Mouse (Mus musculus) heart, embryonic 11.5 days (tissue): Measurements from ENCODE around the gene Copg1. TPM values are rescaled to one million over a fixed set of nuclear protein-coding genes. Genes with fewer than 3 reads are reported as not detected.

Experiments
- ATAC-seq: fragments of 200-750 bp; cut with Nextera tagmentation; replicated peaks from 2 replicates; pipeline ENCODE4 v1.8.0; 2017; ENCODE audit warnings: moderate library complexity; ENCODE audit not compliant: insufficient number of reproducible peaks, low FRiP score, low TSS enrichment
- H3K27ac ChIP-seq: fragments of 300-500 bp; sonication (generic); 2 replicates; pipeline ENCODE4 v1.5.1; 2014; ENCODE audit warnings: mild to moderate bottlenecking, low read depth, low read length
- H3K27me3 ChIP-seq: fragments of 300-500 bp; sonication (generic); 2 replicates; pipeline ENCODE4 v1.6.1; 2014; ENCODE audit warnings: mild to moderate bottlenecking, low read length, mixed read lengths; ENCODE audit not compliant: control insufficient read depth, insufficient read depth
- H3K36me3 ChIP-seq: fragments of 300-500 bp; sonication (generic); 2 replicates; pipeline ENCODE4 v1.6.1; 2014; ENCODE audit warnings: mild to moderate bottlenecking, low read length, moderate library complexity, mixed read lengths; ENCODE audit not compliant: control insufficient read depth, insufficient read depth
- H3K4me1 ChIP-seq: fragments of 300-500 bp; sonication (generic); 2 replicates; pipeline ENCODE4 v1.6.1; 2014; ENCODE audit warnings: low read length; ENCODE audit not compliant: control insufficient read depth, insufficient read depth
- H3K4me2 ChIP-seq: fragments of 300-500 bp; sonication (generic); 2 replicates; pipeline ENCODE4 v1.6.1; 2014; ENCODE audit warnings: mild to moderate bottlenecking, moderate library complexity
- H3K4me3 ChIP-seq: fragments of 300-500 bp; sonication (generic); 2 replicates; pipeline ENCODE4 v1.5.1; 2014; ENCODE audit warnings: low read depth, low read length
- H3K9ac ChIP-seq: fragments of 300-500 bp; sonication (generic); 2 replicates; pipeline ENCODE4 v1.6.1; 2014; ENCODE audit warnings: mild to moderate bottlenecking, low read depth, low read length, moderate library complexity
- H3K9me3 ChIP-seq: fragments of 300-500 bp; sonication (generic); replicated peaks from 2 replicates; pipeline ENCODE4 v1.6.1; 2016; ENCODE audit warnings: low read length; ENCODE audit not compliant: control insufficient read depth
- WGBS: fragments of 180-500 bp; shearing (Covaris S2); extraction: QIAGEN DNeasy Blood & Tissue Kit; methylation state at CpG from one replicate; pipeline ENCODE4 v1.1.7; 2014; ENCODE audit not compliant: insufficient replicate concordance; 5-methylcytosine and 5-hydroxymethylcytosine counted together
- polyA plus RNA-seq: library from polyadenylated mRNA; unstranded; fragments of >200 nt; fragmentation: Nextera tagmentation; extraction: Ambion mirVana; gene quantifications from 2 replicates; pipeline ENCODE4 v1.2.1, GENCODE M21; 2014

Copg1 gene
- polyA plus RNA-seq, 1 experiment from 2014 or later = 118 TPM

GRCm38 (mm10) chr6:87914326-87915102 is 26.9 kb downstream of the Copg1 start:
- Histone ChIP-seq H3K4me2 (peak overlapping the region; percentile 93), H3K4me3 (peak overlapping the region; percentile 82), H3K4me1 (peaks cover 7% of the 10 kb centered on the region; the same call in 1 of the 2 replicates), H3K9ac (peak overlapping the region; percentile 92), H3K9me3 (no peaks in the 10 kb centered on the region), H3K36me3 (peaks cover 25% of the 10 kb centered on the region), H3K27me3 (no peaks in the 10 kb centered on the region), H3K27ac (peak overlapping the region; percentile 70)
- WGBS = 4% methylated on average over 35 of the region's 35 CpGs
- peak; percentile 70 for ATAC-seq

- Histone ChIP-seq H3K4me3 (no peak overlapping the region), H3K4me2 (no peak overlapping the region), H3K27me3 (no peaks in the 10 kb centered on the region), H3K9ac (no peak overlapping the region), H3K4me1 (peaks cover 7% of the 10 kb centered on the region; the same call in 1 of the 2 replicates), H3K9me3 (no peaks in the 10 kb centered on the region), H3K27ac (no peak overlapping the region), H3K36me3 (peaks cover 19% of the 10 kb centered on the region)
- 64% methylated on average over 5 of the region's 5 CpGs for whole genome bisulfite sequencing
- no peak for ATAC-seq
Observed at GRCm38 (mm10) chr6:87915939-87916338, 28.3 kb downstream of the Copg1 start.

- Histone ChIP-seq H3K9me3 (no peaks in the 10 kb centered on the region), H3K9ac (no peak overlapping the region), H3K27ac (no peak overlapping the region), H3K27me3 (no peaks in the 10 kb centered on the region), H3K4me3 (no peak overlapping the region), H3K36me3 (peaks cover 24% of the 10 kb centered on the region), H3K4me2 (no peak overlapping the region), H3K4me1 (no peaks in the 10 kb centered on the region)
- ATAC-seq = no peak
- 90% methylated on average over 4 of the region's 4 CpGs for WGBS
Observed at GRCm38 (mm10) chr6:87921201-87921600, 33.6 kb downstream of the Copg1 start.

- no peak for ATAC-seq
- H3K4me2 ChIP-seq = no peak overlapping the region
- WGBS = 73% methylated on average over 1 of the region's 1 CpGs
- H3K9me3 ChIP-seq = no peaks in the 10 kb centered on the region
- H3K27ac ChIP-seq = no peak overlapping the region
- H3K27me3 ChIP-seq = no peaks in the 10 kb centered on the region
- H3K4me3 ChIP-seq = no peak overlapping the region
- H3K36me3 ChIP-seq = peaks cover 17% of the 10 kb centered on the region
- H3K4me1 ChIP-seq = no peaks in the 10 kb centered on the region
- no peak overlapping the region for H3K9ac ChIP-seq
Observed at GRCm38 (mm10) chr6:87923624-87924023, 36.0 kb downstream of the Copg1 start.

- H3K9ac ChIP-seq = no peak overlapping the region
- no peaks in the 10 kb centered on the region for H3K4me1 ChIP-seq
- no peak overlapping the region for H3K27ac ChIP-seq
- no peak overlapping the region for H3K4me2 ChIP-seq
- no peaks in the 10 kb centered on the region for H3K9me3 ChIP-seq
- peaks cover 24% of the 10 kb centered on the region for H3K36me3 ChIP-seq
- H3K4me3 ChIP-seq = no peak overlapping the region
- no peaks in the 10 kb centered on the region for H3K27me3 ChIP-seq
- WGBS = 85% methylated on average over 5 of the region's 5 CpGs
- ATAC-seq = no peak
Observed at GRCm38 (mm10) chr6:87935037-87935436, 47.4 kb downstream of the Copg1 start.

- H3K4me1 ChIP-seq = no peaks in the 10 kb centered on the region
- no peaks in the 10 kb centered on the region for H3K9me3 ChIP-seq
- peak overlapping the region; percentile 12; the same call in 1 of the 2 replicates for H3K4me2 ChIP-seq
- peaks cover 16% of the 10 kb centered on the region for H3K36me3 ChIP-seq
- H3K27ac ChIP-seq = no peak overlapping the region
- ATAC-seq = peak; percentile 83
- H3K27me3 ChIP-seq = no peaks in the 10 kb centered on the region
- H3K4me3 ChIP-seq = no peak overlapping the region
- WGBS = 41% methylated on average over 19 of the region's 19 CpGs
- H3K9ac ChIP-seq = no peak overlapping the region
Observed at GRCm38 (mm10) chr6:87937178-87937788, 49.7 kb downstream of the Copg1 start.

- no peak for ATAC-seq
- Histone ChIP-seq H3K9me3 (no peaks in the 10 kb centered on the region), H3K27ac (no peak overlapping the region), H3K27me3 (no peaks in the 10 kb centered on the region), H3K4me1 (no peaks in the 10 kb centered on the region), H3K36me3 (peaks cover 14% of the 10 kb centered on the region), H3K9ac (no peak overlapping the region), H3K4me3 (no peak overlapping the region), H3K4me2 (no peak overlapping the region)
- 82% methylated on average over 3 of the region's 3 CpGs for WGBS
Observed at GRCm38 (mm10) chr6:87938941-87939340, 51.3 kb downstream of the Copg1 start.

- Histone ChIP-seq H3K4me2 (no peak overlapping the region), H3K4me1 (no peaks in the 10 kb centered on the region)
Observed at GRCm38 (mm10) chr6:87942179-87942578, 54.6 kb downstream of the Copg1 start.

More at GRCm38 (mm10) chr6:87942179-87942578, 54.6 kb downstream of the Copg1 start:
- no peaks in the 10 kb centered on the region for H3K27me3 ChIP-seq
- no peaks in the 10 kb centered on the region for H3K36me3 ChIP-seq
- no peak overlapping the region for H3K4me3 ChIP-seq
- ATAC-seq = no peak
- no peak overlapping the region for H3K9ac ChIP-seq
- 79% methylated on average over 7 of the region's 7 CpGs for WGBS
- no peaks in the 10 kb centered on the region for H3K9me3 ChIP-seq
- H3K27ac ChIP-seq = no peak overlapping the region
